Mouse (Mus musculus) spleen, adult 18-20 months (tissue): ENCODE results near the gene Nol4l.

ENCODE experiments used
- DNase-seq, 2 experiments: peaks; one replicate each; pipeline ENCODE4 v3.0.0; 2022; ENCODE audit warnings: mixed read lengths in 2 of 2

Nol4l gene

DNA sequence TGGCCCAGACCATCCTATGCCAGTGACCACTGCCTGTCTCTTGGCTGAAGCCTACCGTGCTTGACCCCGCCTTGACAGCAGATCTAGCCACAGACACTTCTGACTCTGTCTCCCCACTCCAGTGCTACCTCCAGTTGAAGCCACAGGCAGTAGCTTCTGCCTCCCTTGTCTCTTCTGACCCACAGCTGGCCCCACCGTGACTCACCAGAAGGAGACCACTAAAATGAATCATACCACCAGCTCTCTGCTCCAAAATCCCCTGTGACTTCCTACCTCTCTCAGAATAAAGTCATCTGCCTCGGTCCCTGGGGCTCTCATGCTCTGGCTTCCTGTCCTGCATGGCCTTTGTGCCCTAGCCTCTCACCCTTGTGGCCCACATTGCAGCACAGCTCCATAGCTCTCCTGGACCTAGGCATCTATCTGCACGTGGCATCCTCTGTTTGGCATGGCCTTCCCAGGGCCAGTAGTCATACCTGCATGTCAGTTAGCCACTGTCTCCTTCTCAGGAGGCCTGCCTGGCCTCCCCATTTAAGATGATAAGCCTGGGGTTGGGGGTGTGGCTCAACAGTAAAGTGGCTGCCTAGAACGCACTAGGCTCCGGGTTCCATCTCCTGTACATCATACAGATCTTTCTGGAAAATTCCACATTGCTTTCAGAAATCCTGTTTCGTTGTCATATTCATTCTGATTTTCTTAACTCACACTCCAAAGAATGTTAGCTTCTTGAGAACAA lies 13.3 kb upstream of the Nol4l start:
- no peak for DNase-seq

DNA sequence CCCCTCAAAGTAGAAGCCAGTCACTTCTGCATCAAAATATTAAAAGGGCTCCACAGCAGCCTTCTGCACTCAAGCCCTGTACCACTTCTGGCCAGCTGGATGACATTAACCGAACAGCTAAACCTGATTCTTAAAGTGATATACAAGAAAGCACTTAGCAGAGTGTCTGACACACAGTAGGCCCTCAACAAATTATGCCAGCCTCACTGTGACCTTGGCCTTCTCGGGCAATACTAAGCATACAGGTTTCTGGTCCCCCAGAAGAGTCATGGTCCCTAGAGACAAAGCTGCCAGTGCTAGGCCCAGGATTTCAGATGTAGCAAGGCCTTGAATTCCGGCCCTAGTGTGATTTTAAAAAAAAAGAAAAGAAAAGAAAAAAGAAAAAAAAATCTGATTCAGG lies 9.1 kb upstream of the Nol4l start:
- DNase-seq = no peak

DNA sequence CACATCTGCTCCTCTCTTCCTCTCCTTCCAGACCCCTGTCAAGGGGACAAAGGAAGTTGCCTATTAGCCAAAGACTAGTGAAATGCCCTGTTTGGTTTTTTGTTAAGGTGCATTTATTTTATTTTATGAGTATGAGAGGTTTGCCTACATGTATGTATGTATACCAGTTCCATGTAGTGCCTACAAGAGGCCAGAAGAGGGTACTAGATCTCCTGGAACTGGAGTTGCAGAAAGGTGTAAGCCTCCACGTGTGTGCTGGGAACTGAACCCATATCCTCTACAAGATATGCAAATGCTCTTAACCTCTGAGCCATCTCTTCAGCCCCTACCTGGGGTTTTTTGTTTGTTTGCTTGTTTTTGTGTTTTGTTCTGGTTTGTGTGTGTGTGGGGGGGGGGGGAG lies 4.2 kb upstream of the Nol4l start:
- DNase-seq = no peak

DNA sequence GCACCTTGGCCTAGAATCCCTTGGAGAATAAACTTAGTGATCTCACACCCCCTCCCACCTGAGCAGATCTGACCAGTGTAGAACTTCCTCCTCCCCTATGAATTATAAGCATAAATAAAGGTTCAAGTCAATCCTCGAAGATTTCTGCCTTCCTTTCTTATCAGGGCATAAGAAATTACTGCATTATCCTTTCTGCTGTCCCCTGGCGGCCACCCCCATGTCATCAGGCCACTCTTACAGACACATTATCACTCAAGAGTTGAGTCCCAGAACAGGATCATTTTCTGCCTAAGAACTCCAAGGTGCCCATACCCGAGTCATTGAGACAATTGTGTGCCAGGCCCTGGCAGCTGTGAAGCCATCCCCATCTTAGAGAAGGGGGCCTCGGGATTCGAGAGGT lies 1.2 kb upstream of the Nol4l start:
- no peak for DNase-seq

DNA sequence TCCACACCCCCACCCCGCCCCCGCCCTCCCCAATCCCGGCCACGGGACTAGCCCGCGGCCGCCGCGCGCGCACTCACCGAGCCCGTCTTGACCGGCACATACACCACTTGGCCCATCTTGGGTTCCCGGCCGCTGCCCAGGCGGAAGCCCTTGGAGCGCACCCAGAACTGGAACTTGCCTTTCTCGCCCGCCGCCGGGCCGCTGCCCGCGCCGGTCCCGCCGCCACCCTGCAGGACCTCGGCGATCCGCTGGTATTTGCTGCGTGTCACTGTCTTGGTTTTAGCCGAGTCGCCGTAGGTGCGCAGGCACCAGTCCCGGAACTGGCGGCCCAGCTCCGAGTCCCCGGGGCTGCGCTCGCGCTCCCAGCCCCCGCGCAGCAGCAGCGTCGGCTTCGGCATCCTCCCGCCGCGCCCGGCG lies 398 bp downstream of the Nol4l start:
- peak; percentile 15 to 42 for DNase-seq

DNA sequence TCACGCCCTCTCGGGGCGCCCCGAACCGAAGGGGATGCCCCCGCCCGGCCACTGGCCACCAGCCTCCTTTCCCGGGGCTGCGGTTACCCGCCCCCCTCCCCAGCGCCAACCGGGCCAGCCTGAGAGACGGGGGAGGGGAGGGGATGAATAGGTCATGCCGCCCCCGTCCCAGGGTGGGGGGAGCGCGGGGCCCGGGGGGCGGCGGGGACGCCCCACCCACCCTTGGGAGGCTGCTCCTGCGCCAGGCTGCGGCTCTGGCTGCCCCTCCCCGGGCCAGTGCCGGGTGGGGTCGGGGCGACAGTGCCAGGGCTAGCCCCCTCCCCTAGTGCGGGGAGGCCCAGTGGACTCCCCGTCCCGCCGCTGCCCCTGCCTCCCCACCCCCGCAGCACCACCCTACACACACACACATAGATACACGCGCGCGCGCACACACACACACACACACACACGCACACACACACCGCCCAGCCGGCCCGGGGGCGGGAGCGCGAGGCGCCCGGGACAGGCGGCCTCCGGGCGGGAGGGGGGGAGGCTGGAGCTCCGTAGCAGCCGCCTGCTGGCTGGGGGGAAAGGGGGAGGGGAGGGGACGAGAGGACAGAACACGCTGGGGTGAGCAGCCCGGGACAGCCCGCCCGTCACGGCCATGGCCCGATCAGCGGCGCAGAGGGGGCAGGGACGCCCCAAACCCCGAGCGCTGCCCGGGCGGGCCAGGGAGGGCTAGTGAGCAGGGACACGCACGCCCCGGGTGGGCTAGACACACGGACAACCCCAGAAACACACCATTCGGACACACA lies 1.0 kb downstream of the Nol4l start:
- peak; percentile 16 to 29 for DNase-seq

DNA sequence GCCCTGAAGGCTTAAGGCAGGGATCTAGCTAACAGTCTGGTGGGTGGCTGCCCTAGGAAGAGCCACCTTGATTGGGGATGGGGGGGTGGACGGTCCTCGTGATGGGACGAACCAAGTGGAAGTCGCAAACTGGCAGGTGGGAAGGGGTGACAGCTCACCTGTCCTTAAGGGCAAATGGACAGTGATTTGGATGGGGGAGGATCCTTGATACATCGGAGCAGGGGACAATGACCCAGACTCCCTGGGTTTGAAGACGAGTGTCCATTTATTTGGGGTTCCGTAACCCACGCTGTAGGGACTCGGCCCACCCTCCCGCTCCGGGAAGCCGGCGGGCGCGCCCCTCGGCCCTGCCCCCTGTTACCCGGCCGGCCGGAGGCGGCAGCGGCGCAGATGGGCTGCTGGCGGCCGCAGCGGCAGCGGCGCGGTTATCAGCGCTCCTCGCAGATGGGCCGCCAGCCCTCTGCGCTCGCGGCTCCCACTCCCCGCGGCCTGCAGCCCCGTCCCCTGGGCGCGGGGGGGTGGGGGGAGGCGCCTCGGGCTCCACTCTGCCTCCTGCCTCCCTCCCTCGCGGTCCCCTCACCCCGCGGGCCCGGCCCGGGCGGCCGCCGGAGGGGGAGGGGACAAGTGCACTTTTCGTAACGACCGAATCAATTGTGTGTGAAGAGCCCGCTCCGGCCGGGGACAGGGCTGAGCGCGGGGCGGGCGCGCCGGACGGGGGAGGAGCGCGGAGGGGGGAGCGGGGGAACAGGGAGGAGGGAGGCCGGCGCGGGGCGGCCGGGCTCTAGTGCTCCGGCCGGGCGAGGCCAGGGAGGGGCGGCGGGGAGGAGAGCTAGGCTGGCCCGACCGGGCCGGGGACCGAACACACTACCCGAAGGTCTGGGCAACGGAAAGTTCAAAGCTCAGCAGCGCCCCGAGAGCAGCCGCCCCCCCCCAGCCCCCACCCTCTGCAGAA lies 1.9 kb downstream of the Nol4l start:
- peak; percentile 37 to 55 for DNase-seq

DNA sequence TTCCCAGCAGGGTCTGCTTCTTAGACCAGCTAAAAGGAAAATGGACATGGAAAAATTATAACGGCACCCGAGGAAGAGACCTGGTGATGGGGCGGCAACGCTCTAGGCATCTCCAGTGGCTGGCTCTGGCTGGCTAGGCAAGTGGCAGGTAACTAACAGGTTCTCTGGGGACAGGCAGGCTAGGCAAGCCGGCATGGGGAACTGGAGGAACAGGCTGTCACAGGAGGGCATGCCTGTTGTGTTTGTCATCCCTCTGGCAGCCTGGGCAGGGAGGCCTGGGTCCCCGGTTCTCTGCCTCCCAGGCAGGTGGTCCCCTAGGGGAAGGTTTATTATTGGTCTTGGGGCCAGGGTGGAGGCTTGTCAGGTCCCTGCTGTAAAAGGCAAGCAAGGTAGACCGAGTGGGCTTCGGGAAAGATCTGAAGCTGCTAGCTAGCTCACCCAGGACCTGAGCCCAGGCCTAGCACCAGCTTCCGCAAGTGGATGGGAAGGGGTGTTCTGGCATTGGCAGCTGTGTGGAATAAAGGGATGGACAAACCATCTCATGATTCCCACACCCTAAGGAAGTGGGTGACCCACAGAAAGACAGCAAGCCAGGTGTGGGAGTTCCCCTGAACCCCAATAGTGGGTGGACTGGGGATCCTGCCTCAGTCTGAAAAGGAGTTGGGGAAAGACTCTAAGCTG lies 2.8 kb downstream of the Nol4l start:
- DNase-seq = no peak

DNA sequence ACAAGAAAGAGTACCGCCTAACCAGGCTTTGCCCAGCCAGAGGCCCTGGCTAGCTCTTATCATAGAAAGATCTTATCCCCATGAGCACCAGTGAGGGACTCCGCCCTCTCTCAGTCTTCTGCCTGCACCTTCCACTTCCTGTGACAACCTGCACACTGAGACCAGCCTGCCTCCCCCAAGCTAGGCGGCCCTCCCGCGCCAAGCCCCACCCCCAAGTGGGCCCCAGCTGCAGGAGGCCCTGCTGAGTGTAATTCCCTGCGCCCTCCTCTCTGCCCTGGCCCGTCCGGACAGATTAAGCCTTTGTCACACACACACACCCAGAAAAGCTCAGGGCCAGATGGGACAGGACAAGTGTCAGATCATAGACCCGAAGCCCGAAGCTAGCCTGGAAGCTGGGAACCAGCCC lies 3.9 kb downstream of the Nol4l start:
- peak; percentile 47 to 56 for DNase-seq

DNA sequence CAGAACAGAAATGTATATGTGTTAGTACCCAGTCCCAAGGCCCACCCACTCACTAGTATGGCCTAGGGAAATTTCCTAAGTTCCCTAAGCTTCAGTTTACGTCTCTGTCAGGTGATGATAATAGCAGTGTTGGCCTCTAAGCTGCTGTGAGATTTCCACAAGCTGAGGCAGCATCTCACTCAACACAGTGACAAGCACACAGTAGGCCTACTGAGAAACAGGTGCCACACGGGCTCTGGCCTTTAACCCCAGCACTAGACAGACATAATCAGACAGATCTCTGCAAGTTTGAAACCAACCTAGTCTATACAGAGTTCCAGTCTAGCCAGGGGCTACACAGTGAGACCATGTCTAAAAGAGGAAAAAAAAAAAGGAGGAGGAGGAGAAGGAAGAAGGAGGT lies 5.0 kb downstream of the Nol4l start:
- DNase-seq = no peak

DNA sequence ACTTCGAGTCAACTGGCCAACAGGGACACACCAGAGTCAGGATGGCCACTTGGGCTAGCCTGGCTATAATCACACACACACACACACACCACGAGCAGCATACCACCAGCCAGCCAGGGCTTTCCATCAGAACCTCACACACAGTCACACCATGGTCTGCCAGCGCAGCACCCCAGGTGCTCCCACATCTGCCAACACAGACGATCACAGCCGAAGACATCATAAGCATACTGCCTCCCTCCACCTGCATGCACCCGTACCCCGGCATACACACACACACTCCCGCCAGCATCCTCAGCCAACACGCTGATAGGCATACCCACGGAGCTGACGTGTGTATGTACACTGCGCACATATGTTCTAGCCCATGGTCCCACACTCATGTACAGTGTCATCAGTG lies 6.1 kb downstream of the Nol4l start:
- no peak for DNase-seq

DNA sequence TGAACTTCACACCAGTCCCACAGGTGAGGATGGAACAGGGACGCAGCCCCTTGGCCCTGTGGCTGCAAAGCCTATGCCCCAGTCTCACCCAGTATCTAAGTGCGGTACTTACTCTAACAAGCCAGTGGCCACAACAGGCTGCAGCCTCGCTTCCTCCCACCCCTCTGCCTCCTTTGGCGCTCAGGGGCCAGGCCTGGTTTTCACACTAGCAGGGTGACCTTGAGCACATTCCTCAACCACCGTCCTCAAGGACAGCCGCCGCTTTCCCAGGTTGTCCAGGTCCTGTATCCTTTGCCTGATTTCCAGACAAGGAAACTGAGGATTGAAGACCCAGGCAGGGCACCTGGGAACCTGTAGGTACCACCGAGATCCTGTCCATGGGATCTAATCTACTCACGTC lies 6.6 kb downstream of the Nol4l start:
- no peak for DNase-seq

DNA sequence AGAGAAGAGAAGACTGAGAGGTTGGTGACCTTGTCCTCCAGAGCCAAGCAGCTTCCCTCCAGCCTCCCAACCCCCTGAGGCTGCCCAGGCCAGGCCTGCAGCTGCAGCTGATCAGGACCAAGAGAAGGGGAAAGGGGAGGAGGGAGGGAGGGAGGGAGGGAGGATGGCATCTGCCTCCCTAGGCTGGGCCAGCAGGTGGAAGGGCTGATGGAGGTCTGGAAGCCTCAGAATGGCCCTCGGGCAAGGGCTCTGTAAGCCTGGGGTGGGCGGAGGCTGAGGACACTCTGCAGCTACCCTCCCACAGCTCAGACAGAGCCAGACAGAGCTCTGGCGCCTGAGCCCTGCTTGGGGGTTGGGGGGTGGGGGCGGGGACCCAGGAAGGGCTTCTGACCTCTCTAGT lies 7.5 kb downstream of the Nol4l start:
- no peak for DNase-seq

DNA sequence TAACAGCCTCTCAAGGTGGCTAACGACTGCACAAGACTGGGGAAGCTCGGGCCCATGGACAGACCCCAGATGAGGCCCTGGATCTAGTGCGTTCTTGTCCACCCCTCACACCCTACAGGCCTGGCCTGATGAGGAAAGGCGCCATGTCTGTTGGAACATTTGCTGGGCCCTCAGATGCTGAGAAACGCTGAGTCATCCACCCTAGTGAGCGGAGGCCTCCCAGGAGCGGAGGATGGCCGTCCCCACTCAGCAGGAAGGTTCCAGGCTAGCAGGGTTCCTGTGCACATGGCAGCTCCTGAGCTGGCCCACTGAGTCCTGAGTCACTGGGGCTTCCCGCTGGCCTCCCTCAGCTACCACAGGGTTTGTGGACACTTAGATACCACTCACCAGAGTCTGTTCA lies 9.7 kb downstream of the Nol4l start:
- DNase-seq = no peak

DNA sequence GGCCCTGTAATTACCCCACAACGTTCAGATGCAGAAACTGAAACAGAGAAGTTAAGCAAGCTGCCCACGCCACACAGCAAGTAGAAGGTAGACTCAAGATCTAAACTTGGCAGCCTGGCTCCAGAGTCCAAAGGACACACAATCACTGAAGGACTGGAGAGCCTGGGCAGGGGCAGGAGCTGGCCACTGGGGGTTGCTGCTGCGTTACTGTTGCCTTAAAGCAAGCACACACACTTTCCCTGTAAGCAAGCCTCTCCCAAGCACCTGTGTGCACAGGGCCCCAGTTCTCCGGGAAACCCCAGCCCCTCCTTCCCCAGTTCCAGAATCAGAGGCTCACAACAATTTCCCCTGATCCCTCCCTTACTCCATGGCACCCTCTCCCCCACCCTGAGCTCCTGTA lies 12.8 kb downstream of the Nol4l start:
- no peak for DNase-seq

DNA sequence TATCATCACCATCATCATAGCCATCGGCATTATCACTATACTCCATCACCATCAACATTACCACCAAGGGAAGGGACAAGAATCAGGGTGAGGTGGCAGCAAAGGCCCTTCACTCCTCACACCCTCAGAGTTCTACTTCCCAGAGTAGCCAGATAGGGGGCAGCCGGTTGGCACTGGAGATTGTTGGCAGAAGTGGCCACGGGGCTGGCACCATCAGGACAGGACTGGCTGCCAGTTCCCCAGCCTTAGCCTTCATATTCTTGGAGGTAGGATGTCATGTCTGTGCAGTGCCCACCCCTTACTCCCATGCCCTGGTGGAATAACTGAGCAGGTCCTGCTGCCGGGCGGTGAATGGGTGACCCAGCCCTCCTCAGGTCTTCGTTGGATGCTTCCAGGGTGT lies 14.2 kb downstream of the Nol4l start:
- no peak for DNase-seq

DNA sequence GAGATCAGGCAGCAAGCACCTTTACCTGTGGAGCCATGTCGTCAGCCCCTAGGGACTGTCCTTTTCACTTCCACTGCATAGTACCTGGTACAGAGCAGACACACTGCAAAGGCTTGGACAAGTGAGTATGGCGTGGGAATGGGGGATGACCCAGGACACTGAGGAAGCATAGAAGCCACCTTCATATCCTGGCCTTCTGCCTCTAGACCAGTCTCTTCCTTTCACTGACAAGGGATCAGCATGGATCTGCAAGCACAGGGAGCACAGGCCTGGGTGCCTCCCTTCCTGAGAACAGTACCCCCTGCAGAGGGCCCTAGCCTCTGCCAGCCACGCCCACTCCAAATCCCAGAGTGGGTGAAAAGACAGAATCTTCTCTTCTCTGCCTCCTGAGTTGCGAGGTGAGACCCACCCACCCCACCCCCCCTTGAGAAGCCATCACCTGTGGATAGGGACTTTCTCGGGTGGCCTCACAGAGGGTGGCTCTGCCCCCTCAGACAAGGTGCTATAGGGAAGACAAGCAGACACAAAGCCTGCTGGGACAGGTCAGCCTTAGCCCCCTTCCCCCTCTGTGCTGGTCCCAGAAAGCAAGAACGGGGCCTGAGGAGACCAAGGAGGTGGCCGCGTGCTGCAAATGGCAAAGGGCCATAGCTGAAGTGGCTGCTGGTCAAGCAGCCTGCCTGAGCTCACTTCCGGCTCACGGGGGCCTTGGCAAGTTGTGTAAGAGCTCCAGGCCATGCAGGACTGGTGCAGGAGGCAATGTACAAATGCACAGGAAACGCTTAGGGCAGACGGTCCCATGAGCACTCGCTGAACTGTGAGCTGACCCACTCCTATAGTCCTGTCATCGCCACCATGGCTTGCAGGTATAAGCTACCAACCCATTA lies 15.0 kb downstream of the Nol4l start:
- no peak for DNase-seq

DNA sequence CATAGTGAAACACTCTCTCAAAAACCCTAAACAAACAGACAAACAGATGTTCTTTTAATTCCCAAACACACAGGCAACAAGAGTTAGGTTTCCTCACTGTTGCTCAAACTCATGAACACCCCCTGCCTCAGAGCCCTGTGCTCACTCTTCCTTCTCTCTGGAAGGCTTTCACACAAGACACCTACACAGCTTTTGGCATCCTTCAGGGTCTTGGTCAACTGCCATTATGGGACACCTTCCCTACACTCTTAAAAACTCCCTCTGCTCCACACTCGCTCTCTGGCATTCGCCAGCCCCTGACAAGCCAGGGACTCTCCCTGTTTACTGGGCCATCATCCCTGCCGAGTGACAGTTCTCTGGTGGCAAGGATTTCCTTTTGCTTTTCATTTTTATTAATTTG lies 15.8 kb downstream of the Nol4l start:
- no peak for DNase-seq

DNA sequence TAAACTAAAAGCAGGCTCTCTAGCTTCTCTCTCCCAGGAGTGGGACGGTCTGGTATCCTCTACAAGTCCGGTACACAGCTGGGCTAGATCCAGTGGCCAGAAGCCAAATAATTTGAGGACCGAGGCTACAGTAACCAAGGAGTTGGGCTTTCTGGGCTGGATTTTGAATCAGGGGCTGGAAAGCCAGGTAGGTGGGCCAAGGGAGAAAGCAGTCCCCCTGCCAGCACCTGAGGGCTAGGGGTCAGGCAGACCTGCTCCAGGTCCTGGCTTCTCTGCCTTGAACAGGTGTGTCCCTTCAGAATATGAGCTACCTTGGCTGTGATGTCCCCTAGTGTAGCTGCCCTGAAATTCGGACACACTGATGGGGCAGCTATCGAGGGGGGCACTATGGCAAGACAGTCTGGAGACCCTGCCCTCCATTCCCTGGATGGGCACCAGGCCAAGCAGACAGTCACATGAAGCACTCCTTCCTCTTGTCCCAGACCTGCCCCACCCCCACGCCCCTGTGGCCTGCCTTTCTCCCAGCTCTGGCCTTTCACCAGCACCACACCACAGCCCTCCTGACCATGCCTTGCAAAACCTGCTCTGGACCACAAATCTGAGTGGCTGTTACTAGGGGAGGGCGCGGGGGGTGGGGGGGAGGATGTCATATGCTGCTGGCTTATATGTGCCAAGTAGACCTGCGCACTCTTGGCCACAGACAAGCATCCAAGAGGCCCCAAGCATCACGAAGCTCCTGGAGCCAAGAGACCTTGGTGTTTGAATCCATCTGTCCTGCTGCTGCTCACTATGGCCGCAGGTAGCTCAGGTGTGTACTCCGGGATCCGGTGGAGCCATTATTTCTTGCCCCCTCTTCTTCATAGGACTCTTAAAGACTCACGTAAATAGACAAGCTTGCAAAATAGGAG lies 17.1 kb downstream of the Nol4l start:
- no peak for DNase-seq

DNA sequence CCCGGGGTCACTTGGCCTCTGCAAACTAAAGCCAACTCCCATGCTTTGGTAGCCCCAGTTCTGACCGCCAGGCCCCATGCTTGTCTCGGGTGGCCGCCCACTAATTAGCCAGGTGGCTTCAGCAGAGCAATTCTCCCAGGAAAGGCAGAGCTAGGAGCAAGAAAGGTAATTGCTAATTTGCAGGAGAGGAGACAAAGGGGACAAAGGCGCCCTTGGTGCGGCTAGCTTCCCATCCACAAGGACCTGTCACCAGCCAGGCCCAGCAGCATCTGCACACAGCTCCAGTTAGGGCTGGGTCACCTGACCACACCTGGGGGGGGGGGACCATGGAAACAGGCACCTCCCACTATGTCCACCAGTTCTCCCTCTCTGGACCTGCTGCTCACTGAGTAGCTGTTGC lies 18.2 kb downstream of the Nol4l start:
- no peak for DNase-seq

DNA sequence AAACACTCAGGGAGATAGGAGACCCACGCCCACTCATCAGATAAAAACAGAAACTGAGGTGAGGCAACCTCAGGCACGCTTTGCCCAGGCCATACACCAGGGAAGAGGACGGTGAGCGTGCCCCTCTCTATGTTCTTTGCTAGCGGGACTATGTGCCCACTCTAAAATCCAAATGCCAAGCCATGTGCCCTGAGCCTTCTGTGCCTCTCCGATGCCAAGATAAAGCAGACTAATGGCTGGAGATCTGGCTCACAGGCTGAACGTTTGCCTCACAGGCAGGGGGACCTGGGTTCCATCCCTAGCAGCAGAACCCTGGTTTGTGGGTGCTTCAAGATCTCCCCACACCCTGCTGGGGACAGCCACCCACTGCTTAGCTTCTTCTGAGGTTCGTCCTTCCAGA lies 19.6 kb downstream of the Nol4l start:
- DNase-seq = no peak
